Mouse (Mus musculus) neural tube, embryonic 15.5 days (tissue): Measurements from ENCODE around the gene Mecom. TPM values are rescaled to one million over a fixed set of nuclear protein-coding genes. Genes with fewer than 3 reads are reported as not detected.

Experiments used
- ATAC-seq: fragments of 200-750 bp; cut with Nextera tagmentation; 2 replicates; pipeline ENCODE4 v1.8.0; 2017; ENCODE audit warnings: mild to moderate bottlenecking, moderate TSS enrichment, moderate library complexity; ENCODE audit not compliant: low FRiP score
- H3K27ac ChIP-seq: fragments of 300-500 bp; sonication (generic); replicated peaks from 2 replicates; pipeline ENCODE4 v1.5.1; 2015; ENCODE audit warnings: mild to moderate bottlenecking, inconsistent platforms
- H3K27me3 ChIP-seq: fragments of 300-500 bp; sonication (generic); replicated peaks from 2 replicates; pipeline ENCODE4 v1.6.1; 2015; ENCODE audit warnings: inconsistent platforms
- H3K36me3 ChIP-seq: fragments of 300-500 bp; sonication (generic); 2 replicates; pipeline ENCODE4 v1.6.1; 2015; ENCODE audit warnings: inconsistent platforms
- H3K4me1 ChIP-seq: fragments of 300-500 bp; sonication (generic); 2 replicates; pipeline ENCODE4 v1.6.1; 2015; ENCODE audit warnings: inconsistent platforms
- H3K4me2 ChIP-seq: fragments of 300-500 bp; sonication (generic); 2 replicates; pipeline ENCODE4 v1.6.1; 2015; ENCODE audit warnings: inconsistent platforms, mild to moderate bottlenecking, moderate library complexity
- H3K4me3 ChIP-seq: fragments of 300-500 bp; sonication (generic); replicated peaks from 2 replicates; pipeline ENCODE4 v1.5.1; 2015; ENCODE audit warnings: mild to moderate bottlenecking, inconsistent platforms
- H3K9ac ChIP-seq: fragments of 300-500 bp; sonication (generic); replicated peaks from 2 replicates; pipeline ENCODE4 v1.6.1; 2015; ENCODE audit warnings: mild to moderate bottlenecking, inconsistent platforms
- H3K9me3 ChIP-seq: fragments of 300-500 bp; sonication (generic); replicated peaks from 2 replicates; pipeline ENCODE4 v1.6.1; 2016; ENCODE audit warnings: inconsistent platforms
- WGBS: fragments of 180-500 bp; shearing (Covaris S2); methylation state at CpG from one replicate; pipeline ENCODE4 v1.1.7; 2015; ENCODE audit warnings: mixed read lengths; 5-methylcytosine and 5-hydroxymethylcytosine counted together
- polyA plus RNA-seq: library from polyadenylated mRNA; unstranded; fragments of >200 nt; fragmentation: Nextera tagmentation; extraction: Ambion mirVana; gene quantifications from 2 replicates; pipeline ENCODE4 v1.2.1, GENCODE M21; 2015

The Mecom gene
- polyA plus RNA-seq, 1 experiment from 2014 or later: 5.2 TPM

DNA sequence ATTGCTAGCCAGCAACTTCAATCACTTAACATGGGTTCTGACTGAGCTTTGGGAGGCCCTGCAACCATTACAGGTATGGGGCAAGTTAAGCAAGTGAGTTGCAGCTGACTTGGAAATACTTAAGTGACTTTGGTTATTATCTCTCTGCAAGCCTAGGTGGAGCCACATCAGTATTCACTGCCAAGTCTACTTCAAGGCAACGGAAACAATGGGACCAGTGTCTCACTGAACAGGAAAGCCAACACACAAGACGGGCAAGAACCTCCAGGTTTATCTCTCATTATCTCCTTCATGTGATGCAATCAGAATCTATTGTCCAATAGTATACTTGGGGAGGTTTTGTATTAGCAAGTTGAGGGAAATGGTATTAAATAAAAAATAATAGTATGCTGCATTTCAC is 415.4 kb downstream of the Mecom start:
- no peak overlapping the region for H3K9ac ChIP-seq
- H3K36me3 ChIP-seq: no peaks in the 10 kb centered on the region
- H3K27ac ChIP-seq: no peak overlapping the region
- no peak overlapping the region for H3K4me3 ChIP-seq
- 83% methylated on average over 2 of the region's 2 CpGs for WGBS
- no peak overlapping the region for H3K4me2 ChIP-seq
- no peaks in the 10 kb centered on the region for H3K27me3 ChIP-seq
- H3K4me1 ChIP-seq: no peaks in the 10 kb centered on the region
- H3K9me3 ChIP-seq: no peaks in the 10 kb centered on the region
- no peak for ATAC-seq

DNA sequence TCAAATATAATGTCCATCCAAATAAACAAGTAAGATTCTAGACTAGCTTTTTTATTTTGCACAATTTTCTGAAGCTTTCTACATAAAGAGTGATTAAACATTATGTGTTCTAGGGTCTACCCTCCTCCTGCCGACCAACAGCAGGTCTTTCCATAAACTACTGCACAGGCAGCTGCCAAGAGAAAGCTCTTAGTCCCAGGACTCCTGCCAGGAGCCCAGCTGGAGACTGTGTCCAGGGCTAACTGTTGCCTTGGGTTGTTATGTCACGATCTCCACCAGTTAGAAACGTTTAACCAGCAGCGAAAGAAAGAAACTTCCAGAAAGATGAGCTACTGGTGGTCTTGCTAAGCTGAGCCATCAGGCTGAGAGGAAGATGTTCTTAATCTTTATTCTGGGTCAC is 417.3 kb downstream of the Mecom start:
- H3K4me1 ChIP-seq: no peaks in the 10 kb centered on the region
- H3K27me3 ChIP-seq: no peaks in the 10 kb centered on the region
- WGBS: 53% methylated on average over 4 of the region's 4 CpGs
- no peak overlapping the region for H3K9ac ChIP-seq
- no peaks in the 10 kb centered on the region for H3K9me3 ChIP-seq
- no peak overlapping the region for H3K4me2 ChIP-seq
- H3K4me3 ChIP-seq: no peak overlapping the region
- no peak for ATAC-seq
- no peak overlapping the region for H3K27ac ChIP-seq
- H3K36me3 ChIP-seq: no peaks in the 10 kb centered on the region

DNA sequence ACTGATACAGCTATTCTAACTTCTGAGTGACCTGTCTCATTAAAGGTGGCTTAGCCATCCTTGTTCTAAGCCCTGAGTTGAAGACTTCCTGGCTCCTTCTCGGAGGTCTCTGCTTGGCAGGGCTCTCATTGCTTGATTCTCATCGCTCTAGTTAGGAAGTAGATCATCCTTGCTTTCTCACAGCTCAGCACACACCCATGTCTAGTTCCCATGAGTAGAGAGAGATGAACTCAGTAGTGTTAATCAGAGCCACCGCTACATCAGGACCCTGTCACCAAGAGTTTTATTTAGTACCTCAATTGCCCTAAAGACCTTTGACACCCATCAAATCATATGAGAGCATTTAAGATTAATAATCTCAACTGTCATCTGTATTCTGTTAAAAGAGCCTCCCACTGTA is 425.2 kb downstream of the Mecom start:
- Histone ChIP-seq H3K4me2 (no peak overlapping the region), H3K27me3 (no peaks in the 10 kb centered on the region), H3K9me3 (no peaks in the 10 kb centered on the region), H3K4me3 (no peak overlapping the region), H3K36me3 (no peaks in the 10 kb centered on the region), H3K4me1 (no peaks in the 10 kb centered on the region), H3K9ac (no peak overlapping the region), H3K27ac (no peak overlapping the region)
- ATAC-seq: no peak
- WGBS: 91% methylated on average over 3 of the region's 3 CpGs

DNA sequence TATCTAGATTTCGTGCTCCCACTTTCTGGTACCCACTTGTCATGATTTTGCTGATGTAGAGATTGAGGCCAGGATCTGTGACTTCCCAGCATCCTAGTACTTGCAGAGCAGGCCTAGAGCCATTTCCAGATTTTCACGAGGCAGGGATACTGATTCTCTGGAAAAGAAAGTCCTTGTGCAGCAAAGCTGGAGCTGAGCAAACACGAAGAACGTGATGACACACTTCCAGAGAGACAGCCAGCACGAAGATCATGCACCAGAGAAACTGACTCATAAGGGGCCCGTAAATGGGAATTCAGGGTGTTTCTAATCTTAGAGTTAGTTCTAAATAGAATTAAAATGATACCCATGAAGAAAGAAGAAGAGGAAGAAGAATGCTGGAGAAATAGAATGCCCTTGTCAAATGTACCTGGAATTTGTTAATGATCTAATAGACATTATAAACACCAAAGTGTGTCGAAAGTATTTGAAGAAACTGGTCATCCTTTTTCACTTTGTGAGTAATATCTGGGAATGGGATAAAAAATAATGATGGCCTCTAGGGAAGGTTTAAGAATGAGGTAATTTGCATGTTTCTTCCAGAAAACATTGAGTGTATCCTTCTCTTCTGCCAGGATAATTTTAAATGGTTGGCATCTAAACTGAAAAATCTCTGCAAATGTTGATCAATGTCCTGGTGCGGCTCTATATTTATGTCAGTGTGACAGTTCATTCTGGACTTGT is 426.9 kb downstream of the Mecom start:
- Histone ChIP-seq H3K9me3 (no peaks in the 10 kb centered on the region), H3K27ac (no peak overlapping the region), H3K4me2 (no peak overlapping the region), H3K4me3 (no peak overlapping the region), H3K36me3 (no peaks in the 10 kb centered on the region), H3K4me1 (no peaks in the 10 kb centered on the region), H3K9ac (no peak overlapping the region), H3K27me3 (no peaks in the 10 kb centered on the region)
- 85% methylated on average over 8 of the region's 8 CpGs for WGBS
- ATAC-seq: no peak

DNA sequence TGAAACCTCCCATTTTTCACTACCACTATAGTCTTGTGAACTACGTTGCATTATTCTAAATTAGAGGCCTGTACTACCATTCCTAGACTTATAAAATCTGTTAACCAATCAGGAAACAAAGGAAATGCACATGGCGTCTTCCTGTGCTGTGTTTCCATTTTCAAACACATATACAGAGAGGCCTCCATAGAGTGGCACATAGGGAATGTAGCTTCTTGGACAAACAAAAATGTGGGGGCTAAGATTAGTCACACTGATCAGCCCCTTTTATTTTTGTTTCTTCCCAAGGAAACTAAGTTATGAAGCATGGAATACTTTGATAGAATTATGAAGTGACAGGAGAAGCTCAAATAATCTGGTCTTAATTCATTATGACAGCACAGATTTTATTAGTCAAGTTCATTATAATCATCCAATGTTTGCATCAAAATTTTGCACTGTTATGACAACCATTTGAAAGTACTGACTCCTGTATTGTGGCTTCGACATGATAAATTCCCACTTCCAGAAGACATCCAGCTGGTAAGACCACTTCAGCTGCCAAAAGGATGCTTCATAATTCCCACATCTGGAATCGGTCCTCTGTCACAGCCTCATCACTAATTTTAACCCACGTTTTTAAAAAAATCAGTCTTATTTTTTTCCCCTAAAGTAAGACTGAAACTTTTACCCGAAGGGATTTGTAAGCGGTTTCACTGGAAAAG is 429.1 kb downstream of the Mecom start:
- Histone ChIP-seq H3K4me3 (no peak overlapping the region), H3K9me3 (no peaks in the 10 kb centered on the region), H3K9ac (no peak overlapping the region), H3K27ac (no peak overlapping the region), H3K27me3 (no peaks in the 10 kb centered on the region), H3K36me3 (no peaks in the 10 kb centered on the region), H3K4me1 (no peaks in the 10 kb centered on the region), H3K4me2 (no peak overlapping the region)
- no peak for ATAC-seq
- WGBS: 88% methylated on average over 7 of the region's 7 CpGs

DNA sequence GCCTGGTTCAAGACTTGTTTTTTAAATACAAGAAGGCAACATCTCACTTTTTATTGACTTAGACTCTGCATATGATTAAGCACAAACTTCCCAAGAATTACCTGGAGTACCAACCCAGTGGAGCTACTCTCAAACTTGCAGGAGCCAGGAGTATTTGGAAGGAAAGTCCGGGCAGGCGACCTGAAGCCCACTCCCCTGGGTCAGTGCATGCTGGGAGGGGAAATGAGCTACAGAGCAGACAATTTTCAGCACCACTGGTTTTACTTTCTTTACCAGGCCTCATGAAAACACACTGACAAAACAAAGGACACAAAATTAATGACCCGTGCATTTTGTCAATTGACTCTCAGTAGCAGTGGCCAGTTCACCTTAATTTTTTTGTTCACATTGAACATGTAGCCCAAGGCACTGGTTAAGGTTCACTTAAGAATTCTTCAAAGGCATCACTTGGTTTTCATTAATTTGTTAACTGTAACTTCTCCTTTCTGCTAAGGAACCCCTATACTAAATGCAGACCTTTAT is 434.5 kb downstream of the Mecom start:
- H3K9ac ChIP-seq: no peak overlapping the region
- ATAC-seq: no peak
- no peak overlapping the region for H3K4me3 ChIP-seq
- WGBS: 10% methylated on average over 3 of the region's 3 CpGs
- no peaks in the 10 kb centered on the region for H3K27me3 ChIP-seq
- H3K9me3 ChIP-seq: no peaks in the 10 kb centered on the region
- no peaks in the 10 kb centered on the region for H3K4me1 ChIP-seq
- H3K27ac ChIP-seq: no peak overlapping the region
- H3K36me3 ChIP-seq: no peaks in the 10 kb centered on the region
- no peak overlapping the region for H3K4me2 ChIP-seq

DNA sequence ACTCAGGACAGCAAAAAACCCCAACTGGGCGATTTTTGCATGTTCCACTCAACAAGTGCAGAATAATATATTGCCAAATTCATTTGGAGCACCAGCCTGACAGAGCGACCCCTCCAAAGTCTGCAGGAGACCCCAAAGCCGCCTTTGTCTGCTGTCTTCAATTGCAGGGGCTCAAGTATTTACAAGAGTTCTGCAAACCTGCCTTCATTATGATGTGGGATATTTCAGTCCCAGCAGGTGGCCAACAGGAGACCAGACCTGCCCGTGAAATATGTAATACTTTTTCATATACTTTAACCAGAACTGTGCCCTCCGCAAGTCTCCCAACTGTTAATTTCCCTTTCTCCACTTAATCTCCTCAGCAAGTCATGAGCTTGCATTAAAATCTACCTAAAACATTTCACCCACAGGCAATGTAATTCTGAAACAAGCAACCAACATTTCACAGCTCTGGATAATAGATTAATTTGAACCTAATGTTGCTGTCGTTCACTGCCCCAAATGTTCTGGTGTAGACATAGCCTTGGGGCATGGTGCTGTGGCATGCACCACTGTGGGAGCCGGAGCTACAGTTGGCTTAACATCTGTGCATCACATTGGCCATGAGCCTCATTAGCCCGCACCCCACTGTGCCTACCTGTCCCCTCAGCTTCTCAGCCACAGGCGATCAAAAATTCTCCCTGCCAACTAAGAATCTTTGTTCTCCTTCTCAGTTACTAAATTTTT is 439.7 kb downstream of the Mecom start:
- H3K4me3 ChIP-seq: no peak overlapping the region
- no peaks in the 10 kb centered on the region for H3K9me3 ChIP-seq
- 72% methylated on average over 9 of the region's 9 CpGs for WGBS
- H3K4me2 ChIP-seq: no peak overlapping the region
- H3K9ac ChIP-seq: no peak overlapping the region
- H3K4me1 ChIP-seq: no peaks in the 10 kb centered on the region
- H3K27me3 ChIP-seq: no peaks in the 10 kb centered on the region
- no peaks in the 10 kb centered on the region for H3K36me3 ChIP-seq
- no peak overlapping the region for H3K27ac ChIP-seq
- ATAC-seq: no peak

DNA sequence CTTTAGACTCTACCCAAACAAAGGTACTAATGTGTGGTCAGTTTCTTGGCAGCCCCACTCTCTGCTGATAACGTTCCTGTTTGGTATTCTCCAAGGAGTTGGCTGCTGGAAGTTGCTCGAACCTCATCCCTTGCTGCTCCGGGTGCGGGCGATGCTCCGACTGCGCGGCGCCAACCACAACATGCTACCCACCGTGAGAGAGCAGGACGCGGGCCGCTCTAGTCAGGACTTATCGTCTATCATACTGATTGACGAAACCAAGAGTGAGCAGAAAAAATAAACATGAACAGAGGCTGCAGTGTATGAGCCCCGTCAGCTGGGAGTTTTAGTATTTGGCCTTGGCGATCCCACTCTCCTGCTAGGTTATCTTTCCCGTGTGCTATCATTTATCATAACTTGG is 441.3 kb downstream of the Mecom start:
- H3K27ac ChIP-seq: no peak overlapping the region

DNA sequence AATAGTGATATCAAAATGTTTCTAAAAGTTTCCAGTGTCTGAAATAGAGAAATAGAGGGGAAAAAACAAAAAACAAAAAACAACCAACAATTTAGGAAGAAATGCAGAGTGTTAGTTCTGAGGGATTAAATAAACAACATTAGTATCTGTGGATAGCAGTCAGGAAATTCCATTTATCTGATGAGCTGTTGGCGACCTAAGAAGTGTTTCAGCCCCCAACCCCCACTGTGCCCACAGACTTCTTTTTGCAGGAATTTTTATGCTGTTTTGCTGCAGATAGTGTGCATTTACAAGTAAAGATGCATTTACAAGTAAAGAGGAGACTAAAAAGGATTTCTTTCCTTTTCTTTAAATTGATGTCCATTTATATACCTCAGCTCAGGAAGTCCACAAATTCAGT is 441.9 kb downstream of the Mecom start:
- H3K27ac ChIP-seq: no peak overlapping the region
- H3K27me3 ChIP-seq: no peaks in the 10 kb centered on the region
- ATAC-seq: no peak
- no peaks in the 10 kb centered on the region for H3K36me3 ChIP-seq
- H3K9me3 ChIP-seq: no peaks in the 10 kb centered on the region
- no peak overlapping the region for H3K4me2 ChIP-seq
- no peak overlapping the region for H3K4me3 ChIP-seq
- H3K4me1 ChIP-seq: no peaks in the 10 kb centered on the region
- 77% methylated on average over 1 of the region's 1 CpGs for WGBS
- H3K9ac ChIP-seq: no peak overlapping the region

More for the DNA sequence above, 441.3 kb downstream of the Mecom start:
- Histone ChIP-seq H3K4me1 (no peaks in the 10 kb centered on the region), H3K9ac (no peak overlapping the region), H3K27me3 (no peaks in the 10 kb centered on the region), H3K4me3 (no peak overlapping the region), H3K9me3 (no peaks in the 10 kb centered on the region), H3K36me3 (no peaks in the 10 kb centered on the region), H3K4me2 (peak overlapping the region; percentile 17; the same call in 1 of the 2 replicates)
- WGBS: 85% methylated on average over 18 of the region's 18 CpGs
- no peak for ATAC-seq

DNA sequence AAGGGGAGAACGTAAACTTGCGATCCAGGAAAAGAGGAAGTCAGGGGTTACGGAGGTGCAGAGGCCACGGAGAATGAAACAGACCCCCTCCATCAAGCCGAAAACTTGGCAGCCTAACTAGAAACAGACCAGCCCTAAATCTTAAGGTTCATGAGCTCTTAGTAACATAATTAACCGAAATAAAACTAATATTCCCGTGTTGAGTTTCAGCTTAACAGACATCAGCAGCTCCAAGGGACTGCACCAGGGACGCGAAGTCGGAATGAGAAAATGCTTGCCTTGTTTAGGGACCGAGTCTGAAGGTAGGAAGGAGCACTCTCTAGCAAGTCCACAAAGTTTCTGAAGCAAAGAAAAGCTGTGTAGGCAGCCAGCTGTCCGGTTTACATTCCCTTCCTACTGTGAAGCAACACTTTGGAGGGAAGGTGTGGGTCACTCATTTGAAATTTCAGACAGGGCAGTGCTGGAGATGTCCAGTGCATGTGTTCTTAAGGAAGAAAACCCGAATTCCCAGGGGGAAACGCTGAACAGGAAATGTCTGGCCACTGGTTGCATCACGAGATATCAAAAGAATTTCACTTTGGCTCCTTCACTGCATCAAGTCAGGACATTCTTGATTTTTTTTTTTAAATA is 442.5 kb downstream of the Mecom start:
- no peaks in the 10 kb centered on the region for H3K36me3 ChIP-seq
- no peak for ATAC-seq
- H3K9me3 ChIP-seq: no peaks in the 10 kb centered on the region
- H3K27ac ChIP-seq: no peak overlapping the region
- WGBS: 67% methylated on average over 15 of the region's 15 CpGs
- no peak overlapping the region for H3K4me3 ChIP-seq
- no peaks in the 10 kb centered on the region for H3K4me1 ChIP-seq
- no peaks in the 10 kb centered on the region for H3K27me3 ChIP-seq
- H3K9ac ChIP-seq: no peak overlapping the region
- no peak overlapping the region for H3K4me2 ChIP-seq

DNA sequence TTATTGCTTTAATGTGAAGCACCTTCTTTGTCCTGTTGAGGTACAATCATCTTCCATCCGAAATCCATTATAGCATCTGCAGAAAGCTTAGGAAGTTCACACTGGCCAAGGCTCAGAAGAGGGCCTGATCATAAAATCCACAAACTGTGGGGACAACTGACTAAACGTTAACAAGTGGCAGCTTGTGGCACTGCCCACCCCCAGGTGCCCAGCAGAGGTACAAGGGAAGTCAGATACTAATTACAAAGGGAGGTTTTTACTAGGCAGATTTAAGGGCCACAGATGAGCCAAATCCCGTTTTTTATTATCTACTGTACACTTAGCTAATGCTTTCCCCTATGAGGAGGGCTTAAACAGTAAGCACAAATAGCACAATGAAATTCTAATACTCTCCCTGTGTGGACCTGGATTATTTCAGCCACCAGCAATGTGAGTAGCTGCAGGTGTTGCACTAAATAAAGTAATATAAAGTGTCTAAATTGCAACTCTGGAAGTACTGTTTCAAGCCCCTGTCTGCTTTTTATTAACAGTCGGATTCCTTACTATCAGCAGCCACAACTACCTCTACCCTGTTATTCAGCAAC is 443.2 kb downstream of the Mecom start:
- Histone ChIP-seq H3K27ac (no peak overlapping the region), H3K4me1 (no peaks in the 10 kb centered on the region), H3K36me3 (no peaks in the 10 kb centered on the region), H3K27me3 (no peaks in the 10 kb centered on the region), H3K4me3 (no peak overlapping the region), H3K9ac (no peak overlapping the region), H3K9me3 (no peaks in the 10 kb centered on the region), H3K4me2 (no peak overlapping the region)
- ATAC-seq: no peak
- WGBS: 64% methylated on average over 4 of the region's 4 CpGs
